Mouse (Mus musculus) embryonic fibroblast, embryonic 13.5 days (primary cell): ENCODE results near the gene Cntnap5b.

Source experiments
- CTCF ChIP-seq: IDR thresholded peaks from 2 replicates; pipeline ENCODE4 v1.5.1; 2011; ENCODE audit warnings: mild to moderate bottlenecking, control low read depth, low read length, moderate library complexity, borderline replicate concordance; ENCODE audit not compliant: insufficient read depth
- POLR2A ChIP-seq: IDR thresholded peaks from 2 replicates; pipeline ENCODE4 v1.6.1; 2011; ENCODE audit warnings: low read depth, mild to moderate bottlenecking, control low read depth, low read length, moderate library complexity

GRCm38 (mm10) chr1:99907774-99908173 is 135.2 kb downstream of the Cntnap5b start:
- TF ChIP-seq CTCF (no peak), POLR2A (no peak)
